Mouse (Mus musculus): Measurements from ENCODE around the gene Gm49403.

DNA sequence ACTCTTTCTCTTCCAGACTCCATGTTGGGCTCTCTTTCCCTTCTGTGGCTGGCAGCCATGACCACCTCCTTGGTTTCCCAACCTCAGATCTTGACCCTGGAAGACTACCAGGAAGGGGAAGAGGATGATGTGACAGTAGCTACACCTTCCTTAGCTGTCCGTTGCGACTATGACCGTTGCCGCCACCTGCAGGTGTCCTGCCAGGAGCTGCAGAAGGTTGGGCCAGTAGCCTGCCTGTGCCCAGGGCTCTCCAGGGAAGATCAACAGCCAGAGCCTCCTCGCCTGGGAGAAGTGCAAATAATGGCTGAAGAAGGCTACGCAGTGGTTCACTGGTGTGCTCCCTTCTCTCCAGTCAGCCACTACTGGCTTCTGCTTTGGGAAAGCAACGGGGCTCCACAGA is 32.1 kb upstream of the Gm49403 start:
- TF ChIP-seq CTCF (IDR thresholded peaks at IDR 0.05; ENCODE audit: low read depth): no peak
- TF ChIP-seq EP300 (IDR thresholded peaks at IDR 0.05; ENCODE audit: low read depth): no peak
